Mouse (Mus musculus): ENCODE data around the gene Nsmf.

Nsmf gene

GRCm38 (mm10) chr2:25087842-25088241 lies 33.7 kb downstream of the Nsmf start:
- no peak for DNase-seq

GRCm38 (mm10) chr2:25088636-25089035 lies 34.5 kb downstream of the Nsmf start:
- DNase-seq: no peak

- no peak for DNase-seq
These were observed 40.6 kb downstream of the Nsmf start for GRCm38 (mm10) chr2:25094785-25095108.

GRCm38 (mm10) chr2:25095109-25095850 lies 41.1 kb downstream of the Nsmf start, which contains the start of gene Noxa1:
TSS of gene Noxa1 (minus strand) at chr2:25095149.
- peak; percentile 39 for DNase-seq

- DNase-seq: no peak
These were observed 44.0 kb downstream of the Nsmf start for GRCm38 (mm10) chr2:25098005-25098615.

GRCm38 (mm10) chr2:25098956-25099355 lies 44.8 kb downstream of the Nsmf start:
- peak; percentile 85 for DNase-seq

GRCm38 (mm10) chr2:25099703-25100102 lies 45.5 kb downstream of the Nsmf start:
- peak; percentile 27 for DNase-seq

GRCm38 (mm10) chr2:25104122-25104521 lies 50.0 kb downstream of the Nsmf start:
- DNase-seq: no peak

GRCm38 (mm10) chr2:25106045-25106444 lies 51.9 kb downstream of the Nsmf start:
- no peak for DNase-seq

GRCm38 (mm10) chr2:25109487-25109886 lies 55.3 kb downstream of the Nsmf start:
- DNase-seq: no peak

- DNase-seq: no peak
These were observed 56.5 kb downstream of the Nsmf start for GRCm38 (mm10) chr2:25110505-25111183.

- peak; percentile 53 for DNase-seq
These were observed 57.1 kb downstream of the Nsmf start for GRCm38 (mm10) chr2:25111184-25111791.

Data from retina, postnatal 1 day (tissue).